Mouse (Mus musculus) megakaryocyte-erythroid progenitor cell, adult 5 weeks (primary cell): Measurements from ENCODE around the gene Tmem189. TPM values are rescaled to one million over a fixed set of nuclear protein-coding genes. Genes with fewer than 3 reads are reported as not detected.

ENCODE experiments used
- polyA plus RNA-seq: library from polyadenylated mRNA; stranded (reverse); fragments of >175 nt; gene quantifications from 2 replicates; pipeline ENCODE4 v1.2.3, GENCODE M21; 2012

Tmem189 gene
- 84.6 and 92.8 TPM in 2 replicates for polyA plus RNA-seq

DNA sequence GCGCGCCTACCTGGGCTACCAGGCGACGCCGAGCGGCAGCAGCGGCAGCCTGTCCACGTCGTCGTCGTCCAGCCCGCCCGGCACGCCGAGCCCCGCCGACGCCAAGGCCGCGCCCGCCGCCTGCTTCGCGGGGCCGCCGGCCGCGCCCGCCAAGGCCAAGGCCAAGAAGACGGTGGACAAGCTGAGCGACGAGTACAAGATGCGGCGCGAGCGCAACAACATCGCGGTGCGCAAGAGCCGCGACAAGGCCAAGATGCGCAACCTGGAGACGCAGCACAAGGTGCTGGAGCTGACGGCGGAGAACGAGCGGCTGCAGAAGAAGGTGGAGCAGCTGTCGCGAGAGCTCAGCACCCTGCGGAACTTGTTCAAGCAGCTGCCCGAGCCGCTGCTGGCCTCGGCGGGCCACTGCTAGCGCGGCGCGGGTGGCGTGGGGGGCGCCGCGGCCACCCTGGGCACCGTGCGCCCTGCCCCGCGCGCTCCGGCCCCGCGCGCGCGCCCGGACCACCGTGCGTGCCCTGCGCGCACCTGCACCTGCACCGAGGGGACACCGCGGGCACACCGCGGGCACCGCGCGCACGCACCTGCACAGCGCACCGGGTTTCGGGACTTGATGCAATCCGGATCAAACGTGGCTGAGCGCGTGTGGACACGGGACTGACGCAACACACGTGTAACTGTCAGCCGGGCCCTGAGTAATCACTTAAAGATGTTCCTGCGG, at the start of gene Tmem189:
Tmem189 (minus strand) TSS at position 322 of the 718 bp plus-strand sequence.

DNA sequence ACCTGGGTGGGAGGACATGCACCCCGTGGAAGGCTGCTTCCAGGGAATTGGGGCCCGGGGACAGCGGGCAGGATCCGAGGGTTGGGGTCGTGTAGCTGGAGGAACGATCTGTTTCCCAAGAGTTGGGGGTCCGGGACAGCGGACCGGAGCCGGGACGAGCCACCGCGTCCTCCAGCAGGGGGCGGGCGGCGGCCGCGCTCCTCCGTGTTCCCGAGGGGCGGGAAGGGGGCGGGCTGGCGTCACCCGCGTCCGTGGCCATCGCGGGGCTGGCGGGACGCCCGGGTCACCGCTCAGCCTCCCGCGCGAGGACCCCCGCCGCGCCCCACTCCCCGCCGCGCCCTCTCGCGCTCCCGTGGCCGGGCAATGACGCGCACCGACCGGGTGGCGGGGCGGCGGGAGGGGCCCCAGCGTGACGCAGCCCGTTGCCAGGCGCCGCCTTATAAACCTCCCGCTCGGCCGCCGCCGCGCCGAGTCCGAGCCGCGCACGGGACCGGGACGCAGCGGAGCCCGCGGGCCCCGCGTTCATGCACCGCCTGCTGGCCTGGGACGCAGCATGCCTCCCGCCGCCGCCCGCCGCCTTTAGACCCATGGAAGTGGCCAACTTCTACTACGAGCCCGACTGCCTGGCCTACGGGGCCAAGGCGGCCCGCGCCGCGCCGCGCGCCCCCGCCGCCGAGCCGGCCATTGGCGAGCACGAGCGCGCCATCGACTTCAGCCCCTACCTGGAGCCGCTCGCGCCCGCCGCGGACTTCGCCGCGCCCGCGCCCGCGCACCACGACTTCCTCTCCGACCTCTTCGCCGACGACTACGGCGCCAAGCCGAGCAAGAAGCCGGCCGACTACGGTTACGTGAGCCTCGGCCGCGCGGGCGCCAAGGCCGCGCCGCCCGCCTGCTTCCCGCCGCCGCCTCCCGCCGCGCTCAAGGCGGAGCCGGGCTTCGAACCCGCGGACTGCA, 847 bp downstream of the Tmem189 start, which contains the start of gene Cebpb:
Cebpb (plus strand) TSS at position 418 of the 954 bp plus-strand sequence.

DNA sequence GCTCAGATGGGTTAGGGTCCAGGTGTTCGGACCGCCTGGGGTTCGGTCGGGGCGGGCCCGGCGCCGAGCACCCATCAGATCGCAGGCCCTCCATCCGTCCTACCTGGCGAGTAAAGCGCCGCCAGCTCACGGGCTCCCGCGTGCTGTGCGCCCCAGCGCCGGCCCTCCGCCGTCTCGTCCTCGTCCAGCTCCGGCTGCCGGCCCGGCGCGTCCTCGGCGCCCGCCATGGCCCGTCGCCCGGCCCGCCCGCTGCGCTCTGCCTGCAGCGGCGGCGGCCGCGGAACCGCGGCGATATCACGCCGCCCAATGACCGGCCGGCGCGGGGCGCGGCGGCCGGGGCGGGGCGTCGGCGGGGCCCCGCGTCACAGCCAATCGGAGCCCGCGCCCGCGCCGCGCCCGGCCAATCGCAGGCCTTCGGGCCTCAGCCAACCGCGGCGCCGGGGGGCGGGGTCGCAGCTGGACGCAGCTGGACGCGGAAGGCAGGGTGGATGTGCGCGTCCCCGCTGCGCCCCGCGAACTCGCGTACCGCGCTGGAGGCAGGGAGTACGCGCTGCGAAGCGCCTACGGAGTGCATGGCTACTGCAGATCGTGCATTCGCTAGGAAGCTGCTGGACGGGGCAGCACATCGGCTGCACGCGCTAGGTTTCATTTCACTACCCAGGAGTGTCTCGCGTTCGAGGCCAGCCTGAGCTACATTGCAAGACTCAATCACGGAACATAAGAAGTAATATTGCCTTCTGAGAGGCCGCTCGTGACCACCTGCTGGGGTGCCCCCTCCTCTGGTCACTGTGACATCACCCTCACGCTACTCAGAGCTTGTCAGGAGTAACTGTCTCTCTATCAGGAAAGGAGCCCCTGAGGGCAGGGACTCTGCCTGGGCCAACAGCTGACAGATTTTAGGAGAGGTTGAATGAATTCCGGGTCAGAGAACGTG, 28.1 kb downstream of the Tmem189 start, which contains the start of gene Gm20431:
Gm20431 (minus strand) TSS at position 227 of the 934 bp plus-strand sequence.

DNA sequence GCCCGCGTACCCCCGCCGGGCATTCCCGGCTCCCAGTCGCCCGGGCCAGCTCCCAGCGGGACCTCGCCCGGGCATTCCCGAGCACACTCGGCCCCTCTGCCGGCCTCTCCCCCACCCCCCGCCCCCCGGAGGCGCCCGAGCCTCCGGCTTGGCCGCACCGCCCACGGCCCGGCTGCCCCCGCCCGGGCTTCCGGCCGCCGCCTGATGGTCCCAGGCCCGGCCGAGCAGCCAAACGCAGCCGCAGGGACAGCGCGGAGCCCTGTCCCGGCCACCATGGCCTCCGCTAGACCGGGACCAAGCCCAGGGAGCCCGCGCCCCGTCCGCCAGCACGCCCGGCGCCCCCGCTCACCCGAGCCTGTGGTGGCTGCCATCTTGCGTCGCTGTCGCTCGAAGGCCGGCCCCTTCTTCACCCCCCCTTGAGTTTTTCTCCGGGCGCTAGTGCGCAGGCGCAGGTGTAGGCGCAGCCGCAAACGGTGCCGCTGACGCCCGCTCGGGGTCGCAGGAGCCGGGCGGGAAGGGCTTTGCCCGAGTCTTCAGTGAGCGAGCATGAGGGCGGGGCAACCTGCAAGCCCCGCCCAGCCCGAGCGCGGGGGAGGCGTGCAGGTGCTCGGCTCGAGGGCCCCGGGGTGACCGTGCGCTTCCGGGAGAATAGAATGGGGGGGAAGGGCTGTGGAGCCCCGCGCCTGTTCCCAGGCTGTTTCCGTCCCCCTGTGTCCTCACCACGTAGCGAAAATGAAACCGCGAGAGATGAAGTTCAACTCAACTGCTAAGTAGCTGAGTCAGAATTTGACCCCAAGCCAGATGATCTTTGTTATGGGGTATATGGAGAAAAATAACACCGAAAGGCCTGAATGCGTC, 57.8 kb downstream of the Tmem189 start, which contains the start of gene Ube2v1:
Ube2v1 (minus strand) TSS at position 505 of the 858 bp plus-strand sequence.

Other genes starting within 250 kb of the Tmem189 start
- 35.7 and 36.5 TPM in 2 replicates for gene Rnf114, start 197.2 kb downstream of the Tmem189 start, polyA plus RNA-seq
- gene Spata2, start 196.9 kb downstream of the Tmem189 start, polyA plus RNA-seq: 46.4 and 56.2 TPM in 2 replicates
- 3.1 and 3.5 TPM in 2 replicates for gene Snai1, start 151.6 kb downstream of the Tmem189 start, polyA plus RNA-seq
- 152 and 167 TPM in 2 replicates for gene Ube2v1, start 57.7 kb downstream of the Tmem189 start, polyA plus RNA-seq
- gene Gm20431, start 28.3 kb downstream of the Tmem189 start, polyA plus RNA-seq: 0.09 TPM in 1 of 2 replicates, not detected in the other
- 154 and 281 TPM in 2 replicates for gene Cebpb, start 907 bp downstream of the Tmem189 start, polyA plus RNA-seq
- gene Ptpn1, start 242.2 kb upstream of the Tmem189 start, polyA plus RNA-seq: 57.7 and 71.8 TPM in 2 replicates